Mouse (Mus musculus) retina, postnatal 7 days (tissue): Measurements from ENCODE around the gene Ttc12.
A peak's percentile ranks its signal among the peaks of the same experiment; 100 is the strongest.

Source experiments
- DNase-seq: peaks from one replicate; pipeline ENCODE4 v3.0.0-alpha.2; 2012; ENCODE audit warnings: low read depth, low spot score

The Ttc12 gene

GRCm38 (mm10) chr9:49485892-49486311, at the start of gene Ttc12:
Gene Ttc12 (minus strand): TSS chr9:49486225.
- peak; percentile 45 for DNase-seq

GRCm38 (mm10) chr9:49534958-49535357, 48.9 kb upstream of the Ttc12 start:
- DNase-seq = no peak

- DNase-seq = no peak
These were observed 48.0 kb upstream of the Ttc12 start for GRCm38 (mm10) chr9:49533912-49534491.

GRCm38 (mm10) chr9:49533455-49533854, 47.4 kb upstream of the Ttc12 start:
- DNase-seq = no peak

GRCm38 (mm10) chr9:49531833-49532232, 45.8 kb upstream of the Ttc12 start:
- no peak for DNase-seq

- DNase-seq = no peak
These were observed 45.2 kb upstream of the Ttc12 start for GRCm38 (mm10) chr9:49531257-49531656.

- DNase-seq = no peak
These were observed 44.7 kb upstream of the Ttc12 start for GRCm38 (mm10) chr9:49530739-49531138.

- DNase-seq = no peak
These were observed 43.4 kb upstream of the Ttc12 start for GRCm38 (mm10) chr9:49529366-49529959.

GRCm38 (mm10) chr9:49528943-49529342, 42.9 kb upstream of the Ttc12 start:
- no peak for DNase-seq

- DNase-seq = peak; percentile 33
These were observed 42.0 kb upstream of the Ttc12 start for GRCm38 (mm10) chr9:49528026-49528425.

- no peak for DNase-seq
These were observed 41.3 kb upstream of the Ttc12 start for GRCm38 (mm10) chr9:49527340-49527739.

- no peak for DNase-seq
These were observed 38.7 kb upstream of the Ttc12 start for GRCm38 (mm10) chr9:49524721-49525120.

- no peak for DNase-seq
These were observed 37.9 kb upstream of the Ttc12 start for GRCm38 (mm10) chr9:49523881-49524280.

- no peak for DNase-seq
These were observed 28.3 kb upstream of the Ttc12 start for GRCm38 (mm10) chr9:49514306-49514705.

- no peak for DNase-seq
These were observed 24.6 kb upstream of the Ttc12 start for GRCm38 (mm10) chr9:49510666-49511065.

GRCm38 (mm10) chr9:49509628-49510027, 23.6 kb upstream of the Ttc12 start:
- no peak for DNase-seq

GRCm38 (mm10) chr9:49509094-49509493, 23.1 kb upstream of the Ttc12 start:
- DNase-seq = no peak

- no peak for DNase-seq
These were observed 22.0 kb upstream of the Ttc12 start for GRCm38 (mm10) chr9:49507829-49508585.

- no peak for DNase-seq
These were observed 18.6 kb upstream of the Ttc12 start for GRCm38 (mm10) chr9:49504658-49505057.

- DNase-seq = no peak
These were observed 16.2 kb upstream of the Ttc12 start for GRCm38 (mm10) chr9:49502245-49502644.

- DNase-seq = no peak
These were observed 13.9 kb upstream of the Ttc12 start for GRCm38 (mm10) chr9:49499878-49500277.

GRCm38 (mm10) chr9:49493979-49494649, 8.1 kb upstream of the Ttc12 start:
- DNase-seq = peak; percentile 62
